Mouse (Mus musculus) lung, embryonic 16.5 days (tissue): ENCODE measurements at regions not wholly inside any gene's neighbourhood (a gene's known extent, or its start where the extent isn't known, plus 50 kb on each side); places are given as distances from the start of the nearest gene placed in this dataset.

ENCODE experiments used
- ATAC-seq: fragments of 200-750 bp; cut with Nextera tagmentation; 2 replicates; pipeline ENCODE4 v1.8.0; 2017; ENCODE audit warnings: low read depth, mild to moderate bottlenecking, moderate library complexity
- H3K27ac ChIP-seq: fragments of 300-500 bp; sonication (generic); 2 replicates; pipeline ENCODE4 v1.5.1; 2014; ENCODE audit warnings: mild to moderate bottlenecking, control low read depth, low read length
- H3K27me3 ChIP-seq: fragments of 300-500 bp; sonication (generic); 2 replicates; pipeline ENCODE4 v1.6.1; 2014; ENCODE audit warnings: low read depth, low read length, mixed read lengths; ENCODE audit not compliant: control insufficient read depth, insufficient read depth
- H3K36me3 ChIP-seq: fragments of 300-500 bp; sonication (generic); 2 replicates; pipeline ENCODE4 v1.6.1; 2014; ENCODE audit warnings: low read length; ENCODE audit not compliant: control insufficient read depth, insufficient read depth
- H3K4me1 ChIP-seq: fragments of 300-500 bp; sonication (generic); replicated peaks from 2 replicates; pipeline ENCODE4 v1.6.1; 2014; ENCODE audit warnings: low read length, mixed read lengths; ENCODE audit not compliant: control insufficient read depth, insufficient read depth
- H3K4me2 ChIP-seq: fragments of 300-500 bp; sonication (generic); 2 replicates; pipeline ENCODE4 v1.6.1; 2014; ENCODE audit warnings: low read depth, low read length, control low read depth
- H3K4me3 ChIP-seq: fragments of 300-500 bp; sonication (generic); 2 replicates; pipeline ENCODE4 v1.5.1; 2014; ENCODE audit warnings: mild to moderate bottlenecking, low read length, control low read depth
- H3K9ac ChIP-seq: fragments of 300-500 bp; sonication (generic); 2 replicates; pipeline ENCODE4 v1.6.1; 2014; ENCODE audit warnings: low read length, control low read depth
- H3K9me3 ChIP-seq: fragments of 300-500 bp; sonication (generic); 2 replicates; pipeline ENCODE4 v1.6.1; 2016; ENCODE audit warnings: low read length; ENCODE audit not compliant: control insufficient read depth
- WGBS: fragments of 180-500 bp; shearing (Covaris S2); extraction: QIAGEN DNeasy Blood & Tissue Kit; methylation state at CpG from one replicate; pipeline ENCODE4 v1.1.7; 2014; 5-methylcytosine and 5-hydroxymethylcytosine counted together

- Histone ChIP-seq H3K36me3 (no peaks in the 10 kb centered on the region), H3K4me1 (no peaks in the 10 kb centered on the region), H3K9ac (no peak overlapping the region), H3K27me3 (no peaks in the 10 kb centered on the region), H3K9me3 (no peaks in the 10 kb centered on the region), H3K27ac (no peak overlapping the region), H3K4me3 (no peak overlapping the region), H3K4me2 (no peak overlapping the region)
- no peak for ATAC-seq
- 81% methylated on average over 5 of the region's 5 CpGs for WGBS
Observed at GRCm38 (mm10) chr1:151263372-151263771, 53.4 kb downstream of the Gm47996 start.

DNA sequence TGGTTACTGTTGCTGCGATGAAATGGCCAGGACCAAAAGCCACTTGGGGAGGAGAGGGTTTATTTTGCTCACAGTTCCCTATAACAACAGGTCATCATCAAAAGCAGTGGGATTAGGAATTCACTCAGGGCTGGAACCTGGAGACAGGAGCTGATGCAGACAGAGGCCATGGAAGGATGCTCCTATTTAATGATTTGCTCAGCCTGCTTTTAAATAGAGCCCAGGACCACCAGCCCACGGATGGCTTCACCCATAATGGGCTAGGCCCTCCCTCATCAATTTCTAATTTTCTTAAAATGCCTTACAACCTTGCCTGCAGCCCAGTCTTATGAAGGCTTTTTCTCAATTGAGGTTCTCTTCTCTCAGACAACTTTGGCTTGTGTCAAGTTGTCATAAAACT lies 53.9 kb downstream of the Gm47996 start:
- WGBS, result 80% methylated on average over 2 of the region's 2 CpGs
- H3K27me3 ChIP-seq, result no peaks in the 10 kb centered on the region
- H3K9ac ChIP-seq, result no peak overlapping the region
- no peak overlapping the region for H3K27ac ChIP-seq
- no peaks in the 10 kb centered on the region for H3K4me1 ChIP-seq
- no peak for ATAC-seq
- H3K4me3 ChIP-seq, result no peak overlapping the region
- H3K9me3 ChIP-seq, result no peaks in the 10 kb centered on the region
- no peaks in the 10 kb centered on the region for H3K36me3 ChIP-seq
- H3K4me2 ChIP-seq, result no peak overlapping the region

DNA sequence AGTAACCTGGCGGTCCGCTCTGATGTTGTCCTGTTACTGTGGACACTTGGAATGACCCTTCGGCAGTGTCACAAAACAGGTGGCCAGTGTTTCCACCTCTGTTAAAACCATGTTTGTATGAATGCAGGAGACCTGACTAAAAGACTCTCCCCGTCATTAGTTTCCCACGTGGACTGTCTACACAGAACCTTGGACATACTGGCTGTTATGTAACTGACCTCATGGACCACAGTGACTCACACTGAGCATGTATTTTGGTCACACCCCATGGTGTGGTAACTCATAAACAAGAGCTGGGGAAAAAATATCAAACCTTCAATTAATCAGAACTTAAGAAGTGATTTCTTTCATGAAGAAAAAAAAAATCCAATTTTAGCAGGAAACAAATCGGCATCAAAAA lies 54.9 kb downstream of the Gm47996 start:
- Histone ChIP-seq H3K4me2 (no peak overlapping the region), H3K27ac (no peak overlapping the region), H3K9ac (no peak overlapping the region), H3K9me3 (no peaks in the 10 kb centered on the region), H3K27me3 (no peaks in the 10 kb centered on the region), H3K36me3 (no peaks in the 10 kb centered on the region), H3K4me1 (no peaks in the 10 kb centered on the region), H3K4me3 (no peak overlapping the region)
- no peak for ATAC-seq
- 85% methylated on average over 6 of the region's 6 CpGs for WGBS

DNA sequence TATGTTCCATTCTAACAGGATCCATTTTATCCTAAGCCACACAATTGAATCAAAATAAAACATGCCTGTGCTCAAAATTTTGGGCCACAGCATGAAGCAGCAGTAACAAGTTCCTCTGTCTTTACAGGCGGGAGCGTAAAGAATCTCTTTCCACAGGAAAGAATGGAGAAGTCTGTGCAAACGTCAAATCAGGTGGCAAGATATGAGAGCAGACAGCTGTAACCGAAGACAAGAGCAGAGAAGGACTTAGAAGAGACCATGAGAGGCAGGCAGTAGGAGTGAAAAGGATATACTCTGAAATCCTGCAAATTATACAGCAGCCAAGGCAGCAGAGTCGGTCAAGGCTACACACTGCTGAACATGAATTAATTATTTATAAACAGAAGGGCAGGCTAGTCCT lies 55.7 kb downstream of the Gm47996 start:
- Histone ChIP-seq H3K36me3 (no peaks in the 10 kb centered on the region), H3K4me3 (no peak overlapping the region), H3K9ac (no peak overlapping the region), H3K27ac (no peak overlapping the region), H3K27me3 (no peaks in the 10 kb centered on the region), H3K4me2 (no peak overlapping the region), H3K4me1 (no peaks in the 10 kb centered on the region), H3K9me3 (no peaks in the 10 kb centered on the region)
- ATAC-seq, result no peak
- WGBS, result 67% methylated on average over 5 of the region's 5 CpGs

DNA sequence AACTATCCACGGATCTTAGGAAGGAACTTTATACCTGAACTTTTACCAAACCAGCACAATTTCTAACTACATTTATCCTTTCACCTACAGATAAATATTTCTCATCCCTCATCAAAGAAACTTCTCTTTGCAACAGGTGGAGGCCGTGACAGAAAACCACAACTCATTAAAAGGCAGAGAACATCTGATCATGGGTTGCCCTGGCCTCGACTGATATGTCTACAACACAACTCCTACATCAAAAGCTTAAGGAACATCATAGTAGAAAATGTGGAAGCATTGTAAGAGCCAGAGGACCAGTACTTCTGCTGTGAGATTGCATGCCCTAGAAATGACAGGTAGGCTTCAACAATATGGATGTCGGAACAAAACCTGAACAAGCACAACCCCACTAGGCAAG lies 56.8 kb downstream of the Gm47996 start:
- no peak overlapping the region for H3K9ac ChIP-seq
- no peak overlapping the region for H3K4me3 ChIP-seq
- no peak for ATAC-seq
- no peaks in the 10 kb centered on the region for H3K27me3 ChIP-seq
- no peaks in the 10 kb centered on the region for H3K36me3 ChIP-seq
- no peak overlapping the region for H3K27ac ChIP-seq
- H3K9me3 ChIP-seq, result no peaks in the 10 kb centered on the region
- no peaks in the 10 kb centered on the region for H3K4me1 ChIP-seq
- H3K4me2 ChIP-seq, result no peak overlapping the region
- WGBS, result 86% methylated on average over 4 of the region's 4 CpGs

GRCm38 (mm10) chr1:151270691-151271090 lies 60.8 kb downstream of the Gm47996 start:
- no peak for ATAC-seq
- 36% methylated on average over 8 of the region's 8 CpGs for WGBS
- Histone ChIP-seq H3K27me3 (no peaks in the 10 kb centered on the region), H3K36me3 (no peaks in the 10 kb centered on the region), H3K27ac (no peak overlapping the region), H3K9ac (no peak overlapping the region), H3K4me1 (no peaks in the 10 kb centered on the region), H3K4me2 (no peak overlapping the region), H3K9me3 (no peaks in the 10 kb centered on the region), H3K4me3 (no peak overlapping the region)

- no peaks in the 10 kb centered on the region for H3K36me3 ChIP-seq
- WGBS, result 81% methylated on average over 4 of the region's 4 CpGs
- H3K9me3 ChIP-seq, result no peaks in the 10 kb centered on the region
- H3K4me2 ChIP-seq, result no peak overlapping the region
- H3K4me3 ChIP-seq, result no peak overlapping the region
- no peaks in the 10 kb centered on the region for H3K27me3 ChIP-seq
- H3K9ac ChIP-seq, result no peak overlapping the region
- no peak overlapping the region for H3K27ac ChIP-seq
- ATAC-seq, result no peak
- no peaks in the 10 kb centered on the region for H3K4me1 ChIP-seq
Observed at GRCm38 (mm10) chr1:151274306-151274705, 64.4 kb downstream of the Gm47996 start.

- no peaks in the 10 kb centered on the region for H3K27me3 ChIP-seq
- no peak overlapping the region for H3K27ac ChIP-seq
- no peak overlapping the region for H3K4me3 ChIP-seq
- H3K36me3 ChIP-seq, result no peaks in the 10 kb centered on the region
- ATAC-seq, result no peak
- H3K4me2 ChIP-seq, result no peak overlapping the region
- no peak overlapping the region for H3K9ac ChIP-seq
- H3K9me3 ChIP-seq, result no peaks in the 10 kb centered on the region
- H3K4me1 ChIP-seq, result no peaks in the 10 kb centered on the region
- WGBS, result 76% methylated on average over 3 of the region's 3 CpGs
Observed at GRCm38 (mm10) chr1:151275581-151275980, 65.7 kb downstream of the Gm47996 start.

- WGBS, result 77% methylated on average over 3 of the region's 3 CpGs
- Histone ChIP-seq H3K9ac (no peak overlapping the region), H3K4me2 (no peak overlapping the region), H3K9me3 (no peaks in the 10 kb centered on the region), H3K4me3 (no peak overlapping the region), H3K36me3 (no peaks in the 10 kb centered on the region), H3K4me1 (no peaks in the 10 kb centered on the region), H3K27ac (no peak overlapping the region), H3K27me3 (no peaks in the 10 kb centered on the region)
- ATAC-seq, result no peak
Observed at GRCm38 (mm10) chr1:151279955-151280354, 64.3 kb upstream of the Ivns1abp start.

- WGBS, result 88% methylated on average over 7 of the region's 7 CpGs
- Histone ChIP-seq H3K4me2 (no peak overlapping the region), H3K27me3 (no peaks in the 10 kb centered on the region), H3K9ac (no peak overlapping the region), H3K27ac (no peak overlapping the region), H3K4me3 (no peak overlapping the region), H3K36me3 (no peaks in the 10 kb centered on the region), H3K4me1 (no peaks in the 10 kb centered on the region), H3K9me3 (no peaks in the 10 kb centered on the region)
- ATAC-seq, result no peak
Observed at GRCm38 (mm10) chr1:151285045-151285444, 59.2 kb upstream of the Ivns1abp start.
